Mouse (Mus musculus): ENCODE results near the gene Fshr.

- TF ChIP-seq CTCF (IDR thresholded peaks at IDR 0.05; ENCODE audit: control insufficient read depth, insufficient read depth, insufficient read length), result no peak
- TF ChIP-seq CEBPB (IDR thresholded peaks at IDR 0.05; ENCODE audit: low read depth), result no peak
Observed at GRCm38 (mm10) chr17:89162475-89162874, 38.0 kb downstream of the Fshr start.

Data from C2C12 (cell line).